Mouse (Mus musculus) small intestine, adult 2 months (tissue): ENCODE measurements at regions not wholly inside any gene's neighbourhood (a gene's known extent, or its start where the extent isn't known, plus 50 kb on each side); places are given as distances from the start of the nearest gene placed in this dataset.

Source experiments
- CTCF ChIP-seq: fragments of 200-500 bp; IDR thresholded peaks from 2 replicates; pipeline ENCODE4 v1.5.1; 2012; ENCODE audit warnings: low read depth, mild to moderate bottlenecking, control low read depth, inconsistent platforms, low read length, moderate library complexity, mixed read lengths; ENCODE audit not compliant: insufficient replicate concordance, insufficient read length; ENCODE audit errors: extremely low read depth
- POLR2A ChIP-seq: fragments of 200-500 bp; IDR thresholded peaks from 2 replicates; pipeline ENCODE4 v1.6.1; 2012; ENCODE audit warnings: low read depth, mild to moderate bottlenecking, control low read depth, inconsistent platforms, low read length, moderate library complexity

DNA sequence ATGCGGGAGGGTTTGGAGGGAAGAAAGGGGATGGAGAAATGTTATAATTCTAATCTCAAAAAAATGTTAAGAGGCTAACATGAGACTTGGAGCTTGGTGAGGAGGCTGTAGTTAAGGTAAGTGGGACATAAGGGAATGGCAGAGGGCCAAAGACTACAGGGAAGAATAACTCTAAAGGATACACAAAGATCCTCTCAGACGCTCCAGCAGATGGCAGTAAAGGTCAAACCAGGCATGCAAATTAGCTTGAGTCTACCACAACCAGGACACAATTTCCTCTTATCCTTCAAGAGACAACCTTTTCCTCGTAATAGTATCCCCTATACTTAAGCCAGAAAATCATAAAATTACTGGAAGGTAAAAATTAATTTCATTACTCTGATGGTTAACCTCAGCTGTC is 196.4 kb upstream of the Tbl1x start:
- TF ChIP-seq CTCF, result no peak
- TF ChIP-seq POLR2A, result no peak
